Mouse (Mus musculus): Measurements from ENCODE around the gene Mgat5b.

Gene Mgat5b

DNA sequence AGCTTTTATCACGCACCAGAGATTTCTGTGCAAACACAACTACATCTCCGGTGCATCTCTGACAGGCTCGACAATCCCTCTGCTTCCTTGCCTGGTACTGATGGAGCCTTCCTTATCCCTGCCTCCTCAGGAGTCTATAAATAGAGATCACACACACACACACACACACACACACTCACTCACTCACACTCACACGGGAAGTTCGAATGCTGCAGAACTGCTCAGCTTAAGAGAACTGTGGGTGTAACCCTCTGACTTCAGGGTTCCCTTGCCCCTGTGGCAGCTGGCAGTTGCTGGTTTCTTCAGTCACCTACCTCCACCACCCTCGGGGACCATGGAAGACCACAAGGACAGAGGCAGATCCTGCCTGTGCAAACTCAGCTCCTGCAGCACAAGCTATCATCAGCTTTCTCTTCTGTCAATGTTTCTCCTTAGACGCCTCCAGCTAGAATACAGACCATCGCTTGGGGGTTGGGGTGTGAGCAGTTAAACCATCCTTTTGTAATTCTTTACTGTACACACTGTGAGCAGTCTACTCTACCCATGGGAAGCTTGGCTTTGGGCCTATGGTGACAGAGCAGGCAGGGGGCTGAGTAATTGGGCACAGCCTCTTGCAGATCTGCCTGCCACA, 111.9 kb downstream of the Mgat5b start:
- DNase-seq (ENCODE audit: low read depth, low spot score) = no peak

DNA sequence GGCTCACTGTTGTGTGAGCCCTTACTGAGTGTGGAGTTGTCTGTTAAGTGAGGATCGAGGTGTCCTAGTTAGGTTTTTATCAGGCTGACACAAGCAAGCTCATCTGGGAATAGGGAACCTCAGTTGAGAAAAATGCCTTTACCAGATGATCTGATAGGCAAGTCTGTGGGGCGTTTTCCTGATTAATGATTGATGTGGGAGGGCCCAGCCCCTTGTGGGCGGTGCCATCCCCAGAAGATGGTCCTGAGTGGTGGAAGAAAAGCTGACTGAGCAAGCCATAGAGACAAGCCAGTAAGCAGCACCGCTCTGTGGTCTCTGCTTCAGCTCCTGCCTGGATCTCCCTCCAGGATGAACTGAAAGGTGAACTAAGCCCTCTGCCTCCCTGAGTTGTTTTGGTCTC, 112.6 kb downstream of the Mgat5b start:
- no peak for DNase-seq (ENCODE audit: low read depth, low spot score)

DNA sequence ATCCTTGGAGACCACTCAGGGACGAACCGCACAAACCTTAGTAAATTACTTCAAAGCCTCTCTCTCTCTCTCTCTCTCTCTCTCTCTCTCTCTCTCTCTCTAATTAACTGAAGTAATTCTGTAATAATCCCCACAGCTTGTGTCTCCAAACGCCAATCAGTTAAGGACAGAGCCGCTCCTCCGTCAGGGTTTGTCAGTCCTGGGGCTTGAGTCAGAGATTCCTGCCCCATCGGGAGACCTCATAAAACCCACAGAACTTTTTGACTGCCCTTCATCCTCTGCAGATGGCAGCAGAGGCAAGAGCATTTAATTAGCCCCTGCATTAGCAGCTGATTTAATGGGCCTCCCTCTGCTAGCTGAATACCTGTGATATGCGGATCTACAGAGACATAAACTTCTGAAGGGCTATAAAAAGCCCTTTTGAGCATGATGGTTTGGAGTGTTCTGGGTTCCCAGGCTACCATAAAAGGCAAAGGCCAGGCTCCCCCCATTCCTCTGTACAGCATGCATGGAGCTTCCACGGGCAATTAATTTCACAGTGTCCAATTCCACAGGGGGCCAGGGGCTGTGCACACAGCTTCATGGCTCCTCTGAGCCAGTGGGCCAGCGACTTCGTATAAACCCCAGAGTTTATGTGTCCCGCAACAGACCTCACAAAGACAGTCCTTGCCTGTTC, 117.1 kb downstream of the Mgat5b start:
- no peak for DNase-seq (ENCODE audit: low read depth, low spot score)
